Mouse (Mus musculus) midbrain, embryonic 12.5 days (tissue): ENCODE data around the gene Ctsc. TPM values are rescaled to one million over a fixed set of nuclear protein-coding genes. Genes with fewer than 3 reads are reported as not detected.
"Not testable (repeated sequence)": the region's sequence is repeated elsewhere in the genome, so short reads cannot be mapped to it uniquely, and the experiment has no call there.

Experiments used
- ATAC-seq: fragments of 200-750 bp; cut with Nextera tagmentation; 2 replicates; pipeline ENCODE4 v1.8.0; 2017; ENCODE audit warnings: low read depth, moderate TSS enrichment, moderate library complexity; ENCODE audit not compliant: low FRiP score
- H3K27ac ChIP-seq: fragments of 300-500 bp; sonication (generic); replicated peaks from 2 replicates; pipeline ENCODE4 v1.5.1; 2016; ENCODE audit warnings: mild to moderate bottlenecking
- H3K27me3 ChIP-seq: fragments of 300-500 bp; sonication (generic); 2 replicates; pipeline ENCODE4 v1.6.1; 2016; ENCODE audit warnings: mild to moderate bottlenecking
- H3K36me3 ChIP-seq: fragments of 300-500 bp; sonication (generic); 2 replicates; pipeline ENCODE4 v1.6.1; 2016
- H3K4me1 ChIP-seq: fragments of 300-500 bp; sonication (generic); 2 replicates; pipeline ENCODE4 v1.6.1; 2016
- H3K4me2 ChIP-seq: fragments of 300-500 bp; sonication (generic); replicated peaks from 2 replicates; pipeline ENCODE4 v1.6.1; 2016; ENCODE audit warnings: mild to moderate bottlenecking, moderate library complexity
- H3K4me3 ChIP-seq: fragments of 300-500 bp; sonication (generic); 2 replicates; pipeline ENCODE4 v1.5.1; 2016; ENCODE audit warnings: mild to moderate bottlenecking
- H3K9ac ChIP-seq: fragments of 300-500 bp; sonication (generic); replicated peaks from 2 replicates; pipeline ENCODE4 v1.6.1; 2016; ENCODE audit warnings: mild to moderate bottlenecking, moderate library complexity
- H3K9me3 ChIP-seq: fragments of 300-500 bp; sonication (generic); 2 replicates; pipeline ENCODE4 v1.6.1; 2016; ENCODE audit warnings: mild to moderate bottlenecking
- WGBS: fragments of 180-500 bp; shearing (Covaris S2); methylation state at CpG from one replicate; pipeline ENCODE4 v1.1.7; 2016; 5-methylcytosine and 5-hydroxymethylcytosine counted together
- polyA plus RNA-seq: library from polyadenylated mRNA; unstranded; fragments of >200 nt; fragmentation: Nextera tagmentation; extraction: Ambion mirVana; gene quantifications from 2 replicates; pipeline ENCODE4 v1.2.1, GENCODE M21; 2016

Ctsc gene
- 17.4 and 18.5 TPM in 2 replicates for polyA plus RNA-seq

GRCm38 (mm10) chr7:88277858-88278627, at the start of gene Ctsc:
Ctsc (plus strand) TSS chr7:88278085.
- no peak within 1 kb of the TSS for H3K27ac ChIP-seq
- peak within 1 kb of the TSS; percentile 84 for H3K4me2 ChIP-seq
- peaks cover 3% of the 10 kb centered on the region; the same call in 1 of the 2 replicates for H3K4me1 ChIP-seq
- H3K9me3 ChIP-seq = no peaks in the 10 kb centered on the region
- peak; percentile 90 for ATAC-seq
- H3K4me3 ChIP-seq = peak within 1 kb of the TSS; percentile 42
- H3K9ac ChIP-seq = peak within 1 kb of the TSS; percentile 44; the same call in 1 of the 2 replicates
- no peaks in the 10 kb centered on the region for H3K36me3 ChIP-seq
- WGBS = 3% methylated on average over 34 of the region's 34 CpGs
- 0 out of 2 replicates have a peak, but pooled peaks cover 4% of the 10 kb centered on the region for H3K27me3 ChIP-seq

GRCm38 (mm10) chr7:88229051-88229450, 48.8 kb upstream of the Ctsc start:
- no peak for ATAC-seq

GRCm38 (mm10) chr7:88230121-88230520, 47.8 kb upstream of the Ctsc start:
- no peak overlapping the region for H3K4me2 ChIP-seq
- no peaks in the 10 kb centered on the region for H3K4me1 ChIP-seq
- H3K9me3 ChIP-seq = no peaks in the 10 kb centered on the region
- no peaks in the 10 kb centered on the region for H3K36me3 ChIP-seq
- WGBS = 88% methylated on average over 4 of the region's 4 CpGs
- no peak for ATAC-seq
- H3K4me3 ChIP-seq = no peak overlapping the region
- H3K9ac ChIP-seq = no peak overlapping the region
- H3K27ac ChIP-seq = no peak overlapping the region
- H3K27me3 ChIP-seq = no peaks in the 10 kb centered on the region

More at GRCm38 (mm10) chr7:88229051-88229450, 48.8 kb upstream of the Ctsc start:
- Histone ChIP-seq H3K27me3 (no peaks in the 10 kb centered on the region), H3K36me3 (no peaks in the 10 kb centered on the region), H3K9ac (no peak overlapping the region), H3K4me2 (no peak overlapping the region), H3K27ac (no peak overlapping the region), H3K4me3 (no peak overlapping the region), H3K4me1 (no peaks in the 10 kb centered on the region), H3K9me3 (no peaks in the 10 kb centered on the region)
- WGBS = 72% methylated on average over 2 of the region's 2 CpGs

GRCm38 (mm10) chr7:88230756-88231522, 46.9 kb upstream of the Ctsc start:
- Histone ChIP-seq H3K4me2 (no peak overlapping the region), H3K27ac (no peak overlapping the region), H3K27me3 (no peaks in the 10 kb centered on the region), H3K36me3 (no peaks in the 10 kb centered on the region), H3K4me1 (no peaks in the 10 kb centered on the region), H3K9ac (no peak overlapping the region), H3K4me3 (no peak overlapping the region), H3K9me3 (no peaks in the 10 kb centered on the region)
- no peak for ATAC-seq
- 92% methylated on average over 7 of the region's 7 CpGs for WGBS

- Histone ChIP-seq H3K4me2 (no peak overlapping the region), H3K36me3 (no peaks in the 10 kb centered on the region), H3K27me3 (no peaks in the 10 kb centered on the region), H3K9me3 (no peaks in the 10 kb centered on the region), H3K9ac (no peak overlapping the region), H3K27ac (no peak overlapping the region), H3K4me1 (no peaks in the 10 kb centered on the region), H3K4me3 (no peak overlapping the region)
- 86% methylated on average over 3 of the region's 3 CpGs for WGBS
- no peak for ATAC-seq
Measured at GRCm38 (mm10) chr7:88243059-88243458, 34.8 kb upstream of the Ctsc start.

GRCm38 (mm10) chr7:88244462-88244861, 33.4 kb upstream of the Ctsc start:
- no peak overlapping the region for H3K4me2 ChIP-seq
- ATAC-seq = no peak
- H3K4me3 ChIP-seq = no peak overlapping the region
- H3K27me3 ChIP-seq = no peaks in the 10 kb centered on the region
- no peaks in the 10 kb centered on the region for H3K9me3 ChIP-seq
- no peaks in the 10 kb centered on the region for H3K4me1 ChIP-seq
- H3K36me3 ChIP-seq = no peaks in the 10 kb centered on the region
- H3K9ac ChIP-seq = no peak overlapping the region
- no peak overlapping the region for H3K27ac ChIP-seq

GRCm38 (mm10) chr7:88250380-88250779, 27.5 kb upstream of the Ctsc start:
- H3K27ac ChIP-seq, H3K4me3 ChIP-seq, H3K4me1 ChIP-seq, H3K27me3 ChIP-seq, H3K36me3 ChIP-seq, H3K4me2 ChIP-seq, ATAC-seq, H3K9me3 ChIP-seq, H3K9ac ChIP-seq: not testable (repeated sequence)
- WGBS = 93% methylated on average over 2 of the region's 2 CpGs

- no peaks in the 10 kb centered on the region for H3K4me1 ChIP-seq
- no peaks in the 10 kb centered on the region for H3K9me3 ChIP-seq
- H3K27me3 ChIP-seq = no peaks in the 10 kb centered on the region
- WGBS = 62% methylated on average over 1 of the region's 1 CpGs
- H3K36me3 ChIP-seq = no peaks in the 10 kb centered on the region
- H3K27ac ChIP-seq = no peak overlapping the region
- H3K4me3 ChIP-seq = no peak overlapping the region
- H3K4me2 ChIP-seq = no peak overlapping the region
- H3K9ac ChIP-seq = no peak overlapping the region
- no peak for ATAC-seq
Measured at GRCm38 (mm10) chr7:88251535-88251934, 26.4 kb upstream of the Ctsc start.

- Histone ChIP-seq H3K27me3 (no peaks in the 10 kb centered on the region), H3K9ac (no peak overlapping the region), H3K4me3 (no peak overlapping the region), H3K27ac (no peak overlapping the region), H3K4me2 (no peak overlapping the region), H3K36me3 (no peaks in the 10 kb centered on the region), H3K9me3 (no peaks in the 10 kb centered on the region), H3K4me1 (no peaks in the 10 kb centered on the region)
- no peak for ATAC-seq
Measured at GRCm38 (mm10) chr7:88252129-88252528, 25.8 kb upstream of the Ctsc start.

GRCm38 (mm10) chr7:88254884-88255283, 23.0 kb upstream of the Ctsc start:
- Histone ChIP-seq H3K4me2 (no peak overlapping the region), H3K27me3 (no peaks in the 10 kb centered on the region), H3K4me1 (no peaks in the 10 kb centered on the region), H3K9ac (no peak overlapping the region), H3K9me3 (no peaks in the 10 kb centered on the region), H3K36me3 (no peaks in the 10 kb centered on the region), H3K4me3 (no peak overlapping the region), H3K27ac (no peak overlapping the region)
- ATAC-seq = no peak

GRCm38 (mm10) chr7:88259155-88259925, 18.5 kb upstream of the Ctsc start:
- Histone ChIP-seq H3K9ac (no peak overlapping the region), H3K36me3 (no peaks in the 10 kb centered on the region), H3K27ac (no peak overlapping the region), H3K27me3 (no peaks in the 10 kb centered on the region), H3K4me3 (no peak overlapping the region), H3K4me2 (no peak overlapping the region), H3K9me3 (no peaks in the 10 kb centered on the region), H3K4me1 (no peaks in the 10 kb centered on the region)
- no peak for ATAC-seq
- 69% methylated on average over 7 of the region's 7 CpGs for WGBS

- H3K4me2 ChIP-seq = no peak overlapping the region
- H3K9me3 ChIP-seq = no peaks in the 10 kb centered on the region
- no peaks in the 10 kb centered on the region for H3K36me3 ChIP-seq
- WGBS = 75% methylated on average over 4 of the region's 4 CpGs
- H3K27ac ChIP-seq = no peak overlapping the region
- no peak overlapping the region for H3K9ac ChIP-seq
- no peak overlapping the region for H3K4me3 ChIP-seq
- H3K4me1 ChIP-seq = no peaks in the 10 kb centered on the region
- no peaks in the 10 kb centered on the region for H3K27me3 ChIP-seq
- no peak for ATAC-seq
Measured at GRCm38 (mm10) chr7:88261799-88262198, 16.1 kb upstream of the Ctsc start.
